Mouse (Mus musculus) cerebellum, postnatal 36 days (tissue): ENCODE data around the gene Ddx49.

ENCODE experiments used
- DNase-seq, 2 experiments: peaks; one replicate each; pipeline ENCODE4 v3.0.0; 2021 to 2022; ENCODE audit warnings: mixed read lengths in 2 of 2

The Ddx49 gene

GRCm38 (mm10) chr8:70259043-70259442 lies 43.2 kb downstream of the Ddx49 start:
- DNase-seq, result no peak

DNA sequence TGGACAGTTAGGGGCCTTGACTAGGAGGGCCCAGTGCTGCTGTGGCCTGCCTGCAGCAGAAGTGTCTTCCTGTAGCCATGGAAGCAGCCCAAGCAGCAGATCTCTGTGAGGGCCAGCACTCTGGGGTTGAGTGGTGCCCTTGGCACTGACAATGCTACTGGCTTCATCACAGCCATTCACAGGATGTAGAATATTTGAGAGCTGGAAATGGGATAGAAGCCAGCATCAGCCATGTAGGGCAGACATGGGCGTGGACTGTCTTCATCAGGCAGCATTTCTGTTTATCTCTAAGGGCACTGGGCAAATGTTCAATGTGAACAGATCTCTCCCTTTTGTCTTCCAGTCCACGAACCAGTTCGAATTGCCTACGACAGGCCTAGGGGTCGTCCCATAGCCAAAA lies 43.7 kb downstream of the Ddx49 start:
- DNase-seq, result no peak

DNA sequence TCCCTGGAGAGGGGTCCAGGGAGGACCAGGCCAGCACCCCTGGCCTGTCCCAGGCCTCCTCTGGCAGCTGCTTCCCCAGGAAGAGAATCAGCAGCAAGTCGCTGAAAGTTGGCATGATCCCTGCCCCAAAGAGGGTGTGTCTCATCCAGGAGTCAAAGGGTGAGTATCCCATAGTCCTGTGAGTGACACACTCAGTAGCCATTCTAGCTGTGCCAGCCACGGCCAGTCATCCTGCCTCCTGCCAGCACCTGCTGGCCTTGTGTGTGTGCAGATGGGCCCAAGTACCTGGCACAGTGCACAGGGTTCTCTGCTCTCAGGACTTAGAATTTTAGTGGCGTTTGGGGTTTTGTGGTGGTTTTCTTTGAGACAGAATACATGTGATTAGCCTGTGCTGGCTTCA lies 44.8 kb downstream of the Ddx49 start:
- peak; percentile 50 to 52 for DNase-seq

DNA sequence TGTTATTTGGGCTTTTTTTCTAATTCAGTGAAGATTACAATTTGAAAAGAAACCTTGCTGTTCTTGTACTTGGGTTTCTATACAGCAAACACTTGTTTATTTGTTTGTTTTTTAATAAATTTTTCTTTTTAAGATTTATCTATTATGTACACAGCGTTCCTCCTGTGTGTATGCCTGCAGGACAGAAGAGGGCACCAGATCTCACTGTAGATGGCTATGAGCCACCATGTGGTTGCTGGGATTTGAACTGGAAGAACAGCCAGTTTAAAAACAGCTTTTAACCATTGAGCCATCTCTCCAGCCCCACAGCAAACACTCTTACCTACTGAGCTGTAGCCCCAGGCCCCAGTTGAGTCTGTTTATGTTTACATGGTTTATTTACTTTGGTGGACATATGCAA lies 47.7 kb downstream of the Ddx49 start:
- no peak for DNase-seq

- DNase-seq, result no peak
Measured at GRCm38 (mm10) chr8:70247841-70248240, 54.4 kb downstream of the Ddx49 start.

- no peak for DNase-seq
Measured at GRCm38 (mm10) chr8:70246622-70247021, 55.7 kb downstream of the Ddx49 start.
